20 mouse cellular contexts compared by ENCODE assay signal in genomic region chr12:82321397-82321796, GRCm38 (mm10).
DNase-seq lines count a peak whose midpoint lies in the region; ATAC-seq and TF ChIP-seq lines count a peak whose summit lies in the region.
"Had no signal": no experiment of that assay in that cellular context is flagged by ENCODE, and none has a peak within 500 bp of the region (broad histone marks: within the 10 kb centered on the region; RNA-seq: fewer than 3 reads in every experiment).

No protein-coding gene starts in this region.

- no peak overlapping the region for H3K4me3 ChIP-seq in forebrain, embryonic 15.5 days
- no peak overlapping the region for H3K4me3 ChIP-seq in forebrain, embryonic 12.5 days (replicated peaks)
- no peak overlapping the region for H3K4me3 ChIP-seq in heart, embryonic 13.5 days
- no peak overlapping the region for H3K4me3 ChIP-seq in heart, adult 2 months
- no peak overlapping the region for H3K4me3 ChIP-seq in midbrain, embryonic 10.5 days
- no peak overlapping the region for H3K4me3 ChIP-seq in midbrain, embryonic 11.5 days (ENCODE audit: low read depth, low read length)
- H3K4me3 ChIP-seq in intestine, postnatal 0 days (ENCODE audit: low read depth, low read length): no peak overlapping the region
- H3K4me3 ChIP-seq: hindbrain, embryonic 15.5 days had no signal

- H3K27me3 ChIP-seq in forebrain, embryonic 15.5 days: no peaks in the 10 kb centered on the region
- no peaks in the 10 kb centered on the region for H3K27me3 ChIP-seq in forebrain, embryonic 12.5 days
- H3K27me3 ChIP-seq in heart, embryonic 13.5 days (replicated peaks): no peaks in the 10 kb centered on the region
- H3K27me3 ChIP-seq in heart, adult 2 months (ENCODE audit: control insufficient read depth, insufficient read depth, low read length): no peaks in the 10 kb centered on the region
- H3K27me3 ChIP-seq in midbrain, embryonic 10.5 days (ENCODE audit: low read depth, poor library complexity, severe bottlenecking): no peaks in the 10 kb centered on the region
- H3K27me3 ChIP-seq in midbrain, embryonic 11.5 days (ENCODE audit: control insufficient read depth, insufficient read depth, low read length): no peaks in the 10 kb centered on the region
- no peaks in the 10 kb centered on the region for H3K27me3 ChIP-seq in intestine, postnatal 0 days (replicated peaks; ENCODE audit: control insufficient read depth, insufficient read depth, low read length)
- H3K27me3 ChIP-seq: CH12.LX; hindbrain, embryonic 15.5 days; Patski had no signal

- no peak for TF ChIP-seq EP300 in heart, adult 2 months (IDR thresholded peaks at IDR 0.05; ENCODE audit: insufficient read depth, low read depth, low read length)

- peak overlapping the region; percentile 38; the same call in 1 of the 2 replicates for H3K27ac ChIP-seq in forebrain, embryonic 15.5 days (replicated peaks)
- H3K27ac ChIP-seq in forebrain, embryonic 12.5 days: no peak overlapping the region
- no peak overlapping the region for H3K27ac ChIP-seq in heart, embryonic 13.5 days (replicated peaks)
- no peak overlapping the region for H3K27ac ChIP-seq in heart, adult 2 months
- H3K27ac ChIP-seq in midbrain, embryonic 10.5 days (replicated peaks): 0 out of 2 replicates have a peak overlapping the region, but pooled peaks have one; percentile 17
- H3K27ac ChIP-seq in midbrain, embryonic 11.5 days (ENCODE audit: low read depth, low read length): no peak overlapping the region
- no peak overlapping the region for H3K27ac ChIP-seq in intestine, postnatal 0 days (ENCODE audit: low read depth, low read length)
- H3K27ac ChIP-seq: hindbrain, embryonic 15.5 days had no signal

- no peak for TF ChIP-seq POLR2A in heart, adult 2 months (IDR thresholded peaks at IDR 0.05; ENCODE audit: insufficient read depth, low read depth, low read length)

- H3K4me1 ChIP-seq in forebrain, embryonic 15.5 days: peaks cover under 1% of the 10 kb centered on the region; the same call in 1 of the 2 replicates
- H3K4me1 ChIP-seq in forebrain, embryonic 12.5 days: peaks cover 10% of the 10 kb centered on the region; the same call in 1 of the 2 replicates
- peaks cover 26% of the 10 kb centered on the region for H3K4me1 ChIP-seq in heart, embryonic 13.5 days
- no peaks in the 10 kb centered on the region for H3K4me1 ChIP-seq in heart, adult 2 months (ENCODE audit: control insufficient read depth, insufficient read depth, low read length)
- peaks cover 10% of the 10 kb centered on the region for H3K4me1 ChIP-seq in midbrain, embryonic 10.5 days
- H3K4me1 ChIP-seq in midbrain, embryonic 11.5 days (ENCODE audit: control insufficient read depth, insufficient read depth, low read length): 0 out of 2 replicates have a peak, but pooled peaks cover 3% of the 10 kb centered on the region
- H3K4me1 ChIP-seq in intestine, postnatal 0 days (replicated peaks; ENCODE audit: control insufficient read depth, insufficient read depth, low read length): no peaks in the 10 kb centered on the region; the same call in 1 of the 2 replicates

- no peak for TF ChIP-seq CTCF in heart, adult 2 months (IDR thresholded peaks at IDR 0.05)
- TF ChIP-seq CTCF in intestine, postnatal 0 days (IDR thresholded peaks at IDR 0.05; ENCODE audit: low read depth): no peak

- 80% methylated on average over 8 of the region's 8 CpGs for WGBS in forebrain, embryonic 15.5 days
- 83% methylated on average over 8 of the region's 8 CpGs for WGBS in forebrain, embryonic 12.5 days
- 81% methylated on average over 8 of the region's 8 CpGs for WGBS in heart, embryonic 13.5 days
- WGBS in heart, adult 2 months: 89% methylated on average over 8 of the region's 8 CpGs
- 92% methylated on average over 8 of the region's 8 CpGs for WGBS in midbrain, embryonic 10.5 days
- WGBS in midbrain, embryonic 11.5 days: 86% methylated on average over 8 of the region's 8 CpGs
- WGBS in intestine, postnatal 0 days: 94% methylated on average over 8 of the region's 8 CpGs

- no peaks in the 10 kb centered on the region for H3K36me3 ChIP-seq in forebrain, embryonic 15.5 days
- H3K36me3 ChIP-seq in forebrain, embryonic 12.5 days (replicated peaks): no peaks in the 10 kb centered on the region
- H3K36me3 ChIP-seq in heart, embryonic 13.5 days: no peaks in the 10 kb centered on the region
- no peaks in the 10 kb centered on the region for H3K36me3 ChIP-seq in heart, adult 2 months (ENCODE audit: control insufficient read depth, insufficient read depth, low read length)
- H3K36me3 ChIP-seq in midbrain, embryonic 10.5 days: no peaks in the 10 kb centered on the region
- H3K36me3 ChIP-seq in midbrain, embryonic 11.5 days (ENCODE audit: control insufficient read depth, insufficient read depth, low read length): no peaks in the 10 kb centered on the region
- H3K36me3 ChIP-seq in intestine, postnatal 0 days (ENCODE audit: control insufficient read depth, insufficient read depth): no peaks in the 10 kb centered on the region
- H3K36me3 ChIP-seq: hindbrain, embryonic 15.5 days had no signal

- no peak for DNase-seq in heart, adult 2 months
- DNase-seq in midbrain, embryonic 10.5 days (ENCODE audit: low spot score): no peak
- no peak for DNase-seq in midbrain, embryonic 11.5 days (ENCODE audit: low spot score, missing footprints)
- DNase-seq: adrenal gland, postnatal 14 days; cerebellum, adult 11-12 months; cerebellum, adult 9-10 months; cerebellum, postnatal 25 days; gastrocnemius, postnatal 14 days; heart, postnatal 36 days had no signal

- no peaks in the 10 kb centered on the region for H3K9me3 ChIP-seq in forebrain, embryonic 15.5 days
- H3K9me3 ChIP-seq in forebrain, embryonic 12.5 days: no peaks in the 10 kb centered on the region
- no peaks in the 10 kb centered on the region for H3K9me3 ChIP-seq in heart, embryonic 13.5 days
- no peaks in the 10 kb centered on the region for H3K9me3 ChIP-seq in midbrain, embryonic 10.5 days (replicated peaks)
- no peaks in the 10 kb centered on the region for H3K9me3 ChIP-seq in midbrain, embryonic 11.5 days (ENCODE audit: control insufficient read depth, low read length)
- H3K9me3 ChIP-seq in intestine, postnatal 0 days (ENCODE audit: control insufficient read depth): no peaks in the 10 kb centered on the region
- H3K9me3 ChIP-seq: hindbrain, embryonic 15.5 days had no signal

- intact Hi-C loops in heart, adult 2 months (cut with DNase I): loop anchor here (5.0 kb wide), 1 partner anchor 151 kb away; no protein-coding TSS in a partner anchor

- H3K79me2 ChIP-seq in heart, adult 2 months (replicated peaks; ENCODE audit: control insufficient read depth, insufficient read depth, low read length): no peaks in the 10 kb centered on the region

- no peak overlapping the region for H3K9ac ChIP-seq in forebrain, embryonic 15.5 days (replicated peaks)
- H3K9ac ChIP-seq in forebrain, embryonic 12.5 days: no peak overlapping the region
- H3K9ac ChIP-seq in heart, embryonic 13.5 days: 0 out of 2 replicates have a peak overlapping the region, but pooled peaks have one; percentile 28
- no peak overlapping the region for H3K9ac ChIP-seq in heart, adult 2 months (ENCODE audit: low read depth, low read length)
- H3K9ac ChIP-seq in midbrain, embryonic 11.5 days (ENCODE audit: low read length): no peak overlapping the region
- no peak overlapping the region for H3K9ac ChIP-seq in intestine, postnatal 0 days (ENCODE audit: low read depth, low read length)
- H3K9ac ChIP-seq: hindbrain, embryonic 15.5 days had no signal

- H3K4me2 ChIP-seq in forebrain, embryonic 15.5 days (replicated peaks): no peak overlapping the region
- no peak overlapping the region for H3K4me2 ChIP-seq in forebrain, embryonic 12.5 days
- no peak overlapping the region for H3K4me2 ChIP-seq in heart, embryonic 13.5 days
- H3K4me2 ChIP-seq in midbrain, embryonic 11.5 days: no peak overlapping the region
- H3K4me2 ChIP-seq in intestine, postnatal 0 days (replicated peaks; ENCODE audit: low read depth): no peak overlapping the region
- H3K4me2 ChIP-seq: heart, embryonic 11.5 days; hindbrain, embryonic 15.5 days had no signal

- no peak for ATAC-seq in forebrain, embryonic 15.5 days (replicated peaks)
- ATAC-seq in forebrain, embryonic 12.5 days (ENCODE audit: low FRiP score): no peak
- no peak for ATAC-seq in heart, embryonic 13.5 days (ENCODE audit: extremely low read depth, insufficient number of reproducible peaks, low FRiP score, low TSS enrichment)
- no peak for ATAC-seq in midbrain, embryonic 11.5 days (ENCODE audit: low FRiP score)
- no peak for ATAC-seq in intestine, postnatal 0 days
- ATAC-seq: activated CD4-positive, CD25-positive, alpha-beta regulatory T cell, adult 4 months; forebrain, embryonic 14.5 days; intestine, embryonic 16.5 days; Patski had no signal

Comparison
In these comparisons a context has a peak if more than half of its experiments do, and no peak if none do; other contexts are left out.
1. H3K27ac ChIP-seq: peak in forebrain, embryonic 15.5 days (single experiment) and midbrain, embryonic 10.5 days (single experiment); none in forebrain, embryonic 12.5 days (single experiment), heart, embryonic 13.5 days (single experiment), heart, adult 2 months (single experiment), midbrain, embryonic 11.5 days (single experiment) and intestine, postnatal 0 days (single experiment).